Comparison of ENCODE assay signal across 10 mouse cellular contexts in the genomic region with DNA sequence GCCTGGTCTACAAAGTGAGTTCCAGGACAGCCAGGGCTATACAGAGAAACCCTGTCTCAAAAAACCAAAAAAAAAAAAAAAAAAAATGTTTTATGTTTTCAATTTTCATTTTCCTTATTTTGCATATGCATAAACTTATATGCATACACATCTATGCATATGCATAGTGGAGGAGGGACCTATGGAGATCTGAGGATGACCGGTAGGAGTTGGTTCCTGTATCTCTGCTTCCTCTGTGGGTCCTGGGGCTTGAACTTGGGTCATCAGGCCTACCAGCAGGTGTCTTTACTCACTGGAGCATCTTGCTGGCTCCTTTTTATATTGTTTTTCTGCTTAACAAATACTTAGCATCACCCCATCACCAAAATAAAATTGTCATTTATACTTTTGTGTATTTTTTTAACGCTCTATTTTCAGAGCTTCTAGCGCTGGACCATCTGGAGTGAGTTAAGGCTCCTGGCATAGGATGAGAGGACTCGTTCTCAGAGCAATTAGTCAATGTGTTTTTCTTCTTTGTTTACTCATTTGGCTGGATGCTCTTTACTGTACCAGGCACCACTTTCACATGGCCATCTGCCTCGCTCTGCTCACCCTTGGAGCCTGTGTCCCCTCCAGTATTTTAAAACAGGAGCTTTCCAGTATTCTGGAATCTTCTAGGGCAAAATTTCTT.
DNase-seq lines count a peak whose midpoint lies in the region; ATAC-seq and TF ChIP-seq lines count a peak whose summit lies in the region.
"Had no signal": no experiment of that assay in that cellular context is flagged by ENCODE, and none has a peak within 500 bp of the region (broad histone marks: within the 10 kb centered on the region; RNA-seq: fewer than 3 reads in every experiment).

No protein-coding gene starts in this region.

- no peak overlapping the region for H3K9ac ChIP-seq in kidney, postnatal 0 days (ENCODE audit: low read depth, low read length)
- no peak overlapping the region for H3K9ac ChIP-seq in intestine, embryonic 15.5 days

- 61% methylated on average over 5 of the region's 5 CpGs for WGBS in kidney, postnatal 0 days
- 62% methylated on average over 5 of the region's 5 CpGs for WGBS in intestine, embryonic 15.5 days

- H3K27me3 ChIP-seq in kidney, postnatal 0 days (ENCODE audit: insufficient read depth, low read length), result no peaks in the 10 kb centered on the region
- H3K27me3 ChIP-seq in intestine, embryonic 15.5 days (replicated peaks), result no peaks in the 10 kb centered on the region

- DNase-seq in kidney, postnatal 0 days (ENCODE audit: low spot score), result peak; percentile 69
- no peak for DNase-seq in kidney, adult 8-10 months
- peak; percentile 85 for DNase-seq in brain, embryonic 14.5 days (ENCODE audit: low read depth)
- DNase-seq in cerebellum, adult 9-11 months, result peak; percentile 75
- DNase-seq in left cerebral cortex, adult 9 months (ENCODE audit: low spot score in 2 of 2), result peak; percentile 53 to 55
- no peak for DNase-seq in adrenal gland, adult (ENCODE audit: inconsistent age in 2 of 2, low spot score in 1 of 2)
- no peak for DNase-seq in ovary, postnatal 10 days (ENCODE audit: low spot score)
- DNase-seq: heart, adult 2 months had no signal

- no peaks in the 10 kb centered on the region for H3K36me3 ChIP-seq in kidney, postnatal 0 days (ENCODE audit: insufficient read depth, low read length)
- H3K36me3 ChIP-seq in intestine, embryonic 15.5 days, result no peaks in the 10 kb centered on the region
- H3K36me3 ChIP-seq: G1E had no signal

- no peak overlapping the region for H3K4me2 ChIP-seq in kidney, postnatal 0 days (ENCODE audit: low read length)
- no peak overlapping the region for H3K4me2 ChIP-seq in intestine, embryonic 15.5 days (replicated peaks)

- no peak for TF ChIP-seq CTCF in kidney, postnatal 0 days (IDR thresholded peaks at IDR 0.05; ENCODE audit: low read depth)
- no peak for TF ChIP-seq CTCF in brain, embryonic 14.5 days (IDR thresholded peaks at IDR 0.05; ENCODE audit: borderline replicate concordance, extremely low read depth, insufficient read depth, insufficient read length)

- H3K4me3 ChIP-seq in kidney, postnatal 0 days (replicated peaks; ENCODE audit: low read depth, low read length), result no peak overlapping the region
- no peak overlapping the region for H3K4me3 ChIP-seq in intestine, embryonic 15.5 days (replicated peaks)
- H3K4me3 ChIP-seq: heart, adult 2 months had no signal

- no peaks in the 10 kb centered on the region for H3K9me3 ChIP-seq in kidney, postnatal 0 days (replicated peaks; ENCODE audit: low read length)
- H3K9me3 ChIP-seq in intestine, embryonic 15.5 days, result no peaks in the 10 kb centered on the region
- H3K9me3 ChIP-seq: G1E had no signal

- no peak overlapping the region for H3K27ac ChIP-seq in kidney, postnatal 0 days
- H3K27ac ChIP-seq in intestine, embryonic 15.5 days, result no peak overlapping the region
- H3K27ac ChIP-seq: heart, adult 2 months had no signal

- ATAC-seq in kidney, postnatal 0 days (replicated peaks; ENCODE audit: low FRiP score, low read depth), result no peak
- ATAC-seq in intestine, embryonic 15.5 days, result no peak

- H3K4me1 ChIP-seq in kidney, postnatal 0 days (replicated peaks; ENCODE audit: insufficient read depth, low read length), result no peaks in the 10 kb centered on the region
- H3K4me1 ChIP-seq in intestine, embryonic 15.5 days (replicated peaks), result no peaks in the 10 kb centered on the region

- TF ChIP-seq POLR2A in brain, embryonic 14.5 days (IDR thresholded peaks at IDR 0.05; ENCODE audit: borderline replicate concordance, extremely low read depth, insufficient read depth, insufficient read length, poor library complexity, severe bottlenecking), result no peak

Comparison
In these comparisons a context has a peak if more than half of its experiments do, and no peak if none do; other contexts are left out.
1. DNase-seq: peak in kidney, postnatal 0 days (single experiment), brain, embryonic 14.5 days (single experiment), cerebellum, adult 9-11 months (single experiment) and left cerebral cortex, adult 9 months (2 of 2); none in kidney, adult 8-10 months (0 of 2), adrenal gland, adult (0 of 2) and ovary, postnatal 10 days (single experiment).